28 mouse cellular contexts compared by ENCODE assay signal in genomic region chr19:60397666-60398065, GRCm38 (mm10).
DNase-seq lines count a peak whose midpoint lies in the region; ATAC-seq lines count a peak whose summit lies in the region.
"Had no signal": no experiment of that assay in that cellular context is flagged by ENCODE, and none has a peak within 500 bp of the region (broad histone marks: within the 10 kb centered on the region; RNA-seq: fewer than 3 reads in every experiment).

No protein-coding gene starts in this region.

- no peak overlapping the region for H3K9ac ChIP-seq in kidney, embryonic 14.5 days (ENCODE audit: low read depth, low read length)
- H3K9ac ChIP-seq in midbrain, embryonic 14.5 days (replicated peaks; ENCODE audit: low read length), result no peak overlapping the region
- H3K9ac ChIP-seq in midbrain, embryonic 13.5 days (replicated peaks), result no peak overlapping the region
- H3K9ac ChIP-seq: embryonic facial prominence, embryonic 15.5 days; forebrain, embryonic 13.5 days; heart, embryonic 12.5 days; hindbrain, embryonic 14.5 days; limb, embryonic 12.5 days; liver, embryonic 13.5 days; neural tube, embryonic 12.5 days had no signal

- ATAC-seq in kidney, embryonic 14.5 days (ENCODE audit: low FRiP score, low TSS enrichment), result no peak
- ATAC-seq in midbrain, embryonic 14.5 days (ENCODE audit: low FRiP score, low TSS enrichment), result no peak
- no peak for ATAC-seq in midbrain, embryonic 13.5 days
- ATAC-seq: forebrain, embryonic 13.5 days; intestine, postnatal 0 days had no signal

- intact Hi-C loops in gastrocnemius, postnatal 36 days (cut with DNase I), result no loop called here

- no peaks in the 10 kb centered on the region for H3K4me1 ChIP-seq in kidney, embryonic 14.5 days (ENCODE audit: control insufficient read depth, insufficient read depth, low read length)
- H3K4me1 ChIP-seq in midbrain, embryonic 14.5 days (ENCODE audit: control insufficient read depth, insufficient read depth, low read length), result no peaks in the 10 kb centered on the region
- H3K4me1 ChIP-seq in midbrain, embryonic 13.5 days (replicated peaks), result no peaks in the 10 kb centered on the region
- H3K4me1 ChIP-seq in hindbrain, embryonic 10.5 days (replicated peaks), result no peaks in the 10 kb centered on the region
- H3K4me1 ChIP-seq: embryonic facial prominence, embryonic 15.5 days; heart, embryonic 12.5 days; limb, embryonic 12.5 days; midbrain, embryonic 10.5 days; neural tube, embryonic 12.5 days had no signal

- no peak overlapping the region for H3K4me2 ChIP-seq in kidney, embryonic 14.5 days (replicated peaks; ENCODE audit: low read depth, low read length)
- H3K4me2 ChIP-seq in midbrain, embryonic 14.5 days (ENCODE audit: low read length), result no peak overlapping the region
- H3K4me2 ChIP-seq in midbrain, embryonic 13.5 days (replicated peaks), result no peak overlapping the region
- H3K4me2 ChIP-seq: embryonic facial prominence, embryonic 15.5 days; forebrain, embryonic 13.5 days; heart, embryonic 12.5 days; hindbrain, embryonic 14.5 days; limb, embryonic 12.5 days; liver, embryonic 13.5 days; neural tube, embryonic 12.5 days had no signal

- no peak overlapping the region for H3K4me3 ChIP-seq in kidney, embryonic 14.5 days (ENCODE audit: low read length)
- no peak overlapping the region for H3K4me3 ChIP-seq in midbrain, embryonic 14.5 days (replicated peaks; ENCODE audit: low read depth, low read length)
- H3K4me3 ChIP-seq in midbrain, embryonic 13.5 days (replicated peaks), result no peak overlapping the region
- no peak overlapping the region for H3K4me3 ChIP-seq in hindbrain, embryonic 10.5 days
- H3K4me3 ChIP-seq: embryonic facial prominence, embryonic 15.5 days; forebrain, embryonic 13.5 days; gastrocnemius, adult 2 months; heart, adult 2 months; heart, embryonic 12.5 days; layer of hippocampus, adult 2 months; left cerebral cortex, adult 2 months; limb, embryonic 12.5 days; liver, embryonic 13.5 days; midbrain, embryonic 10.5 days; myocyte; neural tube, embryonic 12.5 days had no signal

- 86% methylated on average over 1 of the region's 1 CpGs for WGBS in kidney, embryonic 14.5 days
- WGBS in midbrain, embryonic 14.5 days, result 47% methylated on average over 1 of the region's 1 CpGs
- WGBS in midbrain, embryonic 13.5 days, result 37% methylated on average over 1 of the region's 1 CpGs
- 84% methylated on average over 1 of the region's 1 CpGs for WGBS in hindbrain, embryonic 10.5 days

- no peak overlapping the region for H3K27ac ChIP-seq in kidney, embryonic 14.5 days (ENCODE audit: low read depth, low read length)
- H3K27ac ChIP-seq in midbrain, embryonic 14.5 days (replicated peaks; ENCODE audit: low read depth, low read length), result no peak overlapping the region
- no peak overlapping the region for H3K27ac ChIP-seq in midbrain, embryonic 13.5 days
- H3K27ac ChIP-seq in hindbrain, embryonic 10.5 days, result no peak overlapping the region
- H3K27ac ChIP-seq: embryonic facial prominence, embryonic 15.5 days; forebrain, embryonic 13.5 days; gastrocnemius, adult 2 months; heart, adult 2 months; hindbrain, embryonic 14.5 days; layer of hippocampus, adult 2 months; left cerebral cortex, adult 2 months; limb, embryonic 12.5 days; liver, embryonic 13.5 days; midbrain, embryonic 10.5 days; neural tube, embryonic 12.5 days had no signal

- H3K27me3 ChIP-seq in kidney, embryonic 14.5 days (ENCODE audit: control insufficient read depth, insufficient read depth, low read length), result no peaks in the 10 kb centered on the region
- no peaks in the 10 kb centered on the region for H3K27me3 ChIP-seq in midbrain, embryonic 14.5 days (ENCODE audit: control insufficient read depth, insufficient read depth, low read length)
- no peaks in the 10 kb centered on the region for H3K27me3 ChIP-seq in midbrain, embryonic 13.5 days
- no peaks in the 10 kb centered on the region for H3K27me3 ChIP-seq in hindbrain, embryonic 10.5 days (ENCODE audit: insufficient read depth, poor library complexity, severe bottlenecking)
- H3K27me3 ChIP-seq: embryonic facial prominence, embryonic 15.5 days; forebrain, embryonic 13.5 days; heart, embryonic 12.5 days; liver, embryonic 13.5 days; neural tube, embryonic 12.5 days had no signal

- peak; percentile 54 for DNase-seq in kidney, adult 11 months
- peak; percentile 13 for DNase-seq in midbrain, embryonic 14.5 days
- peak; percentile 78 for DNase-seq in kidney, adult 9 months
- DNase-seq in kidney, postnatal 36 days, result peak; percentile 65 to 86
- no peak for DNase-seq in gastrocnemius, postnatal 36 days
- DNase-seq in hindbrain, embryonic 10.5 days (ENCODE audit: low spot score), result no peak
- DNase-seq: adrenal gland, postnatal 25 days; B cell, adult 2 months; cerebellum, adult 8-10 months; gastrocnemius, adult 2 months; heart, adult 2 months; heart, postnatal 4 days; liver, embryonic 13.5 days; lung, adult 2 months; lung, postnatal 10 days had no signal

- H3K9me3 ChIP-seq in kidney, embryonic 14.5 days (ENCODE audit: control insufficient read depth, low read length), result no peaks in the 10 kb centered on the region
- H3K9me3 ChIP-seq in midbrain, embryonic 14.5 days (ENCODE audit: control insufficient read depth, low read length), result no peaks in the 10 kb centered on the region
- no peaks in the 10 kb centered on the region for H3K9me3 ChIP-seq in midbrain, embryonic 13.5 days
- H3K9me3 ChIP-seq in hindbrain, embryonic 10.5 days, result no peaks in the 10 kb centered on the region
- H3K9me3 ChIP-seq: embryonic facial prominence, embryonic 15.5 days; forebrain, embryonic 13.5 days; heart, embryonic 12.5 days; limb, embryonic 12.5 days; liver, embryonic 13.5 days; midbrain, embryonic 10.5 days; neural tube, embryonic 12.5 days had no signal

- no peaks in the 10 kb centered on the region for H3K36me3 ChIP-seq in kidney, embryonic 14.5 days (ENCODE audit: control insufficient read depth, insufficient read depth, low read length)
- H3K36me3 ChIP-seq in midbrain, embryonic 14.5 days (ENCODE audit: control insufficient read depth, insufficient read depth, low read length), result no peaks in the 10 kb centered on the region
- H3K36me3 ChIP-seq in midbrain, embryonic 13.5 days, result no peaks in the 10 kb centered on the region
- no peaks in the 10 kb centered on the region for H3K36me3 ChIP-seq in hindbrain, embryonic 10.5 days
- H3K36me3 ChIP-seq: embryonic facial prominence, embryonic 15.5 days; heart, embryonic 12.5 days; limb, embryonic 12.5 days; liver, embryonic 13.5 days; midbrain, embryonic 10.5 days; neural tube, embryonic 12.5 days had no signal

Comparison
In these comparisons a context has a peak if more than half of its experiments do, and no peak if none do; other contexts are left out.
1. DNase-seq: peak in kidney, adult 11 months (single experiment), midbrain, embryonic 14.5 days (single experiment), kidney, adult 9 months (single experiment) and kidney, postnatal 36 days (2 of 2); none in gastrocnemius, postnatal 36 days (0 of 2) and hindbrain, embryonic 10.5 days (single experiment).